Mouse (Mus musculus) heart, embryonic 16.5 days (tissue): ENCODE measurements around the gene Trmt1. TPM values are rescaled to one million over a fixed set of nuclear protein-coding genes. Genes with fewer than 3 reads are reported as not detected.

ENCODE experiments used
- ATAC-seq: fragments of 200-750 bp; cut with Nextera tagmentation; replicated peaks from 2 replicates; pipeline ENCODE4 v1.8.0; 2017; ENCODE audit warnings: moderate number of reproducible peaks; ENCODE audit not compliant: insufficient read depth, low FRiP score; ENCODE audit errors: extremely low read depth
- H3K27ac ChIP-seq: fragments of 300-500 bp; sonication (generic); 2 replicates; pipeline ENCODE4 v1.5.1; 2014; ENCODE audit warnings: mild to moderate bottlenecking, low read length, control low read depth, moderate library complexity
- H3K27me3 ChIP-seq: fragments of 300-500 bp; sonication (generic); 2 replicates; pipeline ENCODE4 v1.6.1; 2014; ENCODE audit warnings: low read length, mixed read lengths; ENCODE audit not compliant: control insufficient read depth, insufficient read depth
- H3K36me3 ChIP-seq: fragments of 300-500 bp; sonication (generic); 2 replicates; pipeline ENCODE4 v1.6.1; 2014; ENCODE audit not compliant: control insufficient read depth, insufficient read depth
- H3K4me1 ChIP-seq: fragments of 300-500 bp; sonication (generic); 2 replicates; pipeline ENCODE4 v1.6.1; 2014; ENCODE audit warnings: low read length, mixed read lengths; ENCODE audit not compliant: control insufficient read depth, insufficient read depth
- H3K4me2 ChIP-seq: fragments of 300-500 bp; sonication (generic); 2 replicates; pipeline ENCODE4 v1.6.1; 2014; ENCODE audit warnings: low read depth, mild to moderate bottlenecking, control low read depth, low read length
- H3K4me3 ChIP-seq: fragments of 300-500 bp; sonication (generic); 2 replicates; pipeline ENCODE4 v1.5.1; 2014; ENCODE audit warnings: mild to moderate bottlenecking, control low read depth, low read length
- H3K9ac ChIP-seq: fragments of 300-500 bp; sonication (generic); 2 replicates; pipeline ENCODE4 v1.6.1; 2014; ENCODE audit warnings: low read length, control low read depth
- H3K9me3 ChIP-seq: fragments of 300-500 bp; sonication (generic); replicated peaks from 2 replicates; pipeline ENCODE4 v1.6.1; 2016; ENCODE audit warnings: low read length; ENCODE audit not compliant: control insufficient read depth
- WGBS: fragments of 180-500 bp; shearing (Covaris S2); extraction: QIAGEN DNeasy Blood & Tissue Kit; methylation state at CpG from one replicate; pipeline ENCODE4 v1.1.7; 2014; 5-methylcytosine and 5-hydroxymethylcytosine counted together
- polyA plus RNA-seq: library from polyadenylated mRNA; unstranded; fragments of >200 nt; fragmentation: Nextera tagmentation; extraction: Ambion mirVana; gene quantifications from 2 replicates; pipeline ENCODE4 v1.2.1, GENCODE M21; 2015

Gene Trmt1
- 43.2 and 46.7 TPM in 2 replicates for polyA plus RNA-seq

DNA sequence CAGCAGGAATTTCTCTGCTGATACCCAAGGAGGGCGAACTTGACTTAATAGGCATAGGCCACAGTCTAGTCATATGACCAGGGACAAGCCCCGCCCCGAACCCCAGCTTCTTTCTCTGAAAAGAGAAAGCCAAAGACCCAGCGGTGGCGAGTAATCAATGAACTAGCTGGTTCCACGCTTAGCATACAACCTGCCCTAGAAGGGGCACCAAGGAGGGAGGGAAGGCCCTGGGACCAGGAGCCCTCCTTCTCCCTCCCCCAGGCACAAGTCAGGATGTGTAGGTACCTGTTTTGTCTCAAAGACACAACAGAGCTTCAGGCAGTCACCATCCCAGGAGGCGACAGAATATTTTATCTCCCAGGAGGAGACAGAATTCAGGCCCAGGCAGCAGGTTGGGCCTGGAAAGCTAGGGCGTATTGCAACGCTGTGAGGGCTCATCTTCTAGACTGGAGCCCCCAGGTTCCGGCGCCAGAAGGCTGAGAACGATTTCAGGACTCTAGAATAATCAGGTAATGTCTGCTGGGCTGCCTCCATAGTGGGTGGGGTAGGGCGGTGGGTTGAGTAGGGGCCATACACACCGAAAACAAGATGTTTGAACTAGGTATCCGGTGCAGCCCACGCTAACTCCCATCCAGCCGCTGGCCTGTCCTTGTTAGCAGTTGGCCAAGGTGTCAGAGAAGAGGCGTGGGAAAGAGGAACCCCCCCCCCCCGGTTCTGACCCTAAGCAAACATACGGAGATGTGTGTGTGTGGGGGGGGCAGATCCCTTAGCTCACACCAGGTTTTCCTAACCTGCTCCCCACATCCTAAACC is at the start of gene Trmt1:
Gene Trmt1, plus strand, starts transcription at position 117 of the 812 bp plus-strand sequence.
- WGBS, result 11% methylated on average over 20 of the region's 20 CpGs
- peak within 1 kb of the TSS; percentile 99 for H3K9ac ChIP-seq
- H3K27me3 ChIP-seq, result no peaks in the 10 kb centered on the region
- H3K27ac ChIP-seq, result peak within 1 kb of the TSS; percentile 89
- H3K4me3 ChIP-seq, result peak within 1 kb of the TSS; percentile 95
- no peaks in the 10 kb centered on the region for H3K9me3 ChIP-seq
- H3K4me1 ChIP-seq, result peaks cover 37% of the 10 kb centered on the region
- peak within 1 kb of the TSS; percentile 87 for H3K4me2 ChIP-seq
- H3K36me3 ChIP-seq, result no peaks in the 10 kb centered on the region
- ATAC-seq, result 0 out of 2 replicates have a peak, but pooled peaks have one; percentile 10

DNA sequence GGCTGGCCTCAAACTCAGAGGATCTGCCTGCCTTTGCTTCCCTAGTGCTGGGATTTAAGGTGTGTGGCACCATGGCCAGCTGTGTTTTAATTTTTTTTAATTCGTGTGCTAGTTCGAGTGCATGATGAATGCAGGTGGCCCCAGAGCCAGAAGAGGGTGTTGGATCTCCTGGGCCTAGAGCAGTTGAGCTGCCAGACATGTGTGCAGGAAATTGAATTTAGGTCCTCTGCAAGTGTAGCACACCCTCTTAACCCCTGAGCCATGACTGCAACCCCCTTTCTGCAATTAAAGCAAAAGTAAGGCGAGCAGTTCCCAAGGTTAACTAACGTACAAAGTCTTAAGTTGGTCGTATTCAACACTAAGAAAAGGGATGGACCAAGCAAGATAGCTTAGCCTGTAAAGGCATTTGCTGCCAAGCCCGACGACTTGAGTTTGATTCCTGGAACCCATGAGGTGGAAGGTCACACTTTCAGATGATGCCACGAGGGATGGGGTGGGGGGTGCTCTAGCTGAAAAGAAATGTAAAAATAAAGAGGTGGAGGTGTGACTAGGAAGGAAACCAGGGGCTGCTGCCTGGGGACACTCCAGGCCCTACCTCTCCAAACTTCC is 48.1 kb upstream of the Trmt1 start:
- ATAC-seq, result no peak
- H3K4me1 ChIP-seq, result peaks cover 22% of the 10 kb centered on the region
- H3K9me3 ChIP-seq, result no peaks in the 10 kb centered on the region
- H3K4me2 ChIP-seq, result peak overlapping the region; percentile 72
- no peak overlapping the region for H3K27ac ChIP-seq
- no peaks in the 10 kb centered on the region for H3K36me3 ChIP-seq
- WGBS, result 48% methylated on average over 8 of the region's 8 CpGs
- peak overlapping the region; percentile 68 for H3K9ac ChIP-seq
- no peaks in the 10 kb centered on the region for H3K27me3 ChIP-seq
- H3K4me3 ChIP-seq, result peak overlapping the region; percentile 67

DNA sequence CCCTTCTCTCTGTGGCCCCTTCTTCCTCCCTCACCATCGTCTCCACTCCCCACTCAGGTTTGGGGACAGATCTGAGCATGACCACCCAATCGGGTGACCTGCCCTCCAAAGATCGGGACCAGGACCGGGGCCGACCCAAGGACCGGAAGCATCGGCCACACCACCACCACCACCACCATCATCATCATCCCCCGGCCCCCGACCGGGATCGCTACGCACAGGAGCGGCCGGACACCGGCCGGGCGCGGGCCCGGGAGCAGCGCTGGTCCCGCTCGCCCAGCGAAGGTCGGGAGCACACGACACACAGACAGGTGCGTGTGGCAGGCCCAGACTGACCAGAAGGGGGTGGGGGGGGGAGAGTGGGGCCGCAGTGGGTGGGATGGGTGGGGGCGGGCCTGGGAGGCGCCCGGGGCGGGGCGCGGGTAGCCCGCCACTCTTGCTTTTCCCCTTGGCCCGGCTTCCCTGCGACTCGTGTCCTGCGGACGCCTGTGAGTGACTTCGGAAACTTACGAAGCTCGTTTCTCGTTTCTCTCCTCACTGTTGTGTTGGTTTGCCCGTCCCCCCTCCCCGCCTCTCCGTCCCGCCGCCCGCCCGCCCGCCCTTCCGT is 47.4 kb upstream of the Trmt1 start:
- H3K9ac ChIP-seq, result peak overlapping the region; percentile 68
- H3K36me3 ChIP-seq, result no peaks in the 10 kb centered on the region
- peak overlapping the region; percentile 67 for H3K4me3 ChIP-seq
- no peaks in the 10 kb centered on the region for H3K27me3 ChIP-seq
- WGBS, result under 1% methylated on average over 51 of the region's 52 CpGs
- ATAC-seq, result peak; percentile 25
- peaks cover 22% of the 10 kb centered on the region for H3K4me1 ChIP-seq
- H3K9me3 ChIP-seq, result no peaks in the 10 kb centered on the region
- H3K27ac ChIP-seq, result peak overlapping the region; percentile 87
- peak overlapping the region; percentile 72 for H3K4me2 ChIP-seq

DNA sequence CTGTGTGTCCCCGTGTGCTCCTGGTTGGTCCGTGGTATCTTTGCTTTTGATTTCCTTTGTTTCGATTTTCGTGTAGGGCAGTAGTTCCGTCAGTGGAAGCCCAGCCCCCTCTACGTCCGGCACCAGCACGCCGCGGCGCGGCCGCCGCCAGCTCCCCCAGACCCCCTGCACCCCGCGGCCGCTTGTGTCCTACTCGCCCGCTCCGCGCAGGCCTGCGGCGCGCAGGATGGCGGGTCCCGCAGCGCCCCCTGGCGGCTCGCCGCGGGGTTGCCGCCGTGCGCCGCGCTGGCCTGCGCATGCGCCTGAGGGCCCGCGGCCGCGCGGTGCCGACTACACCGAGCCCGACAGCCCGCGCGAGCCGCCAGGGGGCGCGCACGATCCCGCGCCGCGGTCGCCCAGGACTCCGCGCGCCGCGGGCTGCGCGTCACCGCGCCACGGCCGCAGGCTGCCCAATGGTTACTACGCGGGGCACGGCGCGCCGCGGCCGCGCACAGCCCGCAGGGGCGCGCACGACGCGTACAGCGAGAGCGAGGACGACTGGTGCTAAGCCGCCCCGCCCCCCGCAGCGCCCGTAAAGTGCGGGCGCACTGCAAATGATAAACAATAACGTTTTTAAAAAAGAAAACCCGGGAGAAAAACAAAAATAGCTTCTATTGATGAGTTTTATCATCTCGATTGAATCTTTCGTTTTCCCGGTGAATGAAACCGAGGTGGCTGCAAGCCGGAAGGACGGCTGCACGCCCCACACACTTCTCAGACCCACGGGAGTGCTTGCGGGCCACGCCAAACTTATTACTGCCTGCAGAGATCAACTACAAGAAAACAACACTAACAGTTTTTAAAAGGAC is 46.7 kb upstream of the Trmt1 start:
- WGBS, result under 1% methylated on average over 99 of the region's 106 CpGs
- ATAC-seq, result peak; percentile 95
- Histone ChIP-seq H3K36me3 (no peaks in the 10 kb centered on the region), H3K9me3 (no peaks in the 10 kb centered on the region), H3K4me2 (peak overlapping the region; percentile 72), H3K9ac (peak overlapping the region; percentile 77), H3K27ac (peak overlapping the region; percentile 87), H3K4me3 (peak overlapping the region; percentile 68), H3K27me3 (no peaks in the 10 kb centered on the region), H3K4me1 (peaks cover 22% of the 10 kb centered on the region)

DNA sequence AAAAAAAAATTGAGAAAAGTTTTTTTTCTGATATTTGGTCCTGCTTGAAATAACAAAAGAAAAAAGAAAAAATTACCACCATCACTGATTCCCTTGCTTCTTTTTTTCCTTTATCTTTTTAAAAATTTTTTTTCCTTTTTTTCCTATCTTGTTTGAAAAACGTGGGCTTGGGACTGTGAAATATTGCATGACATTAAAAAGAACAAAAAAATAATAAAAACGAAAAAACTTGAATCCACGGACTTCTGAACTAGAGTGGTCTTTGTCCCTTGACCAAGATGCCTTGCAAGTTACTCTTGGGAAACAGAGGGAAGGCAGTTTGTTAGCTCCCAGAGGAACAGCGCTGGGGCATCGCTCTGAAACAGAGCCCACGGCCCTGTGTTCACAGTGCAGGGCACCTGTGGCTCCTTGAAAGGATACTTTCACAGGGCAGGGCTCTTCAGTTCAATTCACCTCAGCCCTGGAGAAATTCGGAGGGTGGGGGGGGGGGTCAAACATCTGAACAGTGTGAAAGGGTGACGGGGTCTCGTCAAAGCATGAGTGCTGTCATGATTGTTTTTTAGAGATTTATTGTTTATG is 46.0 kb upstream of the Trmt1 start:
- WGBS, result 31% methylated on average over 9 of the region's 9 CpGs

DNA sequence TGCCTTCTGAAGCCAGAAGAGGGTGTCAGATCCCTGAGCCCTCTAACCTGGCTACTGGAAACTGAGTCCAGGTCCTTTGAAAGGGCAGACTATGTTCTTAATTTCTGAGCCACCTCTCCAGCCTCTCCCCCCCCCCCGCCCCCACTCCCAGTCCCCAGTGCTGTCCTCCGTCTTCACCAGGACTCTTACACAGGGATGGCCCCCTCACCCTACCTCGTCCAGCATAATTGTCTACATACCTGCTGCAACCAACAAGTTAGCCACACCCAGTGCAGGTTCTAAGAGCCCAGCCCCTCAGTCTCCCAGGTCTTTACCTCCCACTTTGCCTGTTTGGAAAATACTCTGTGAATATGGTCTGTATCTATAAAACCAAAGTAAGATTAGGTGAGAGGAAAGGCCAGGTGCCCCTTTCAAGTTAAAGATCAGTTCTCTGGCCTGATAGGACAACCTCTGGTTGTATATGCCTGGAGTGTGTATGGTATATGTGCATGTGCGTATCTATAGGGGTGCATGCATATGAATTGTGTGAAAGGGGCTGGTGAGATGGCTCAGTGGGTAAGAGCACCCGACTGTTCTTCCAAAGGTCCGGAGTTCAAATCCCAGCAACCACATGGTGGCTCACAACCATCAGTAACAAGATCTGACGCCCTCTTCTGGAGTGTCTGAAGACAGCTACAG is 45.4 kb upstream of the Trmt1 start:
- Histone ChIP-seq H3K9me3 (no peaks in the 10 kb centered on the region), H3K4me1 (peaks cover 10% of the 10 kb centered on the region; the same call in 1 of the 2 replicates), H3K27me3 (no peaks in the 10 kb centered on the region), H3K36me3 (no peaks in the 10 kb centered on the region), H3K4me3 (no peak overlapping the region), H3K9ac (no peak overlapping the region; the same call in 1 of the 2 replicates), H3K27ac (no peak overlapping the region), H3K4me2 (no peak overlapping the region)
- WGBS, result 74% methylated on average over 7 of the region's 7 CpGs
- ATAC-seq, result no peak

More for the DNA sequence above, 46.0 kb upstream of the Trmt1 start:
- Histone ChIP-seq H3K27me3 (no peaks in the 10 kb centered on the region), H3K4me3 (peak overlapping the region; percentile 68), H3K9me3 (no peaks in the 10 kb centered on the region), H3K9ac (peak overlapping the region; percentile 77), H3K4me1 (peaks cover 15% of the 10 kb centered on the region), H3K27ac (no peak overlapping the region; the same call in 1 of the 2 replicates), H3K36me3 (no peaks in the 10 kb centered on the region), H3K4me2 (peak overlapping the region; percentile 72)
- no peak for ATAC-seq

DNA sequence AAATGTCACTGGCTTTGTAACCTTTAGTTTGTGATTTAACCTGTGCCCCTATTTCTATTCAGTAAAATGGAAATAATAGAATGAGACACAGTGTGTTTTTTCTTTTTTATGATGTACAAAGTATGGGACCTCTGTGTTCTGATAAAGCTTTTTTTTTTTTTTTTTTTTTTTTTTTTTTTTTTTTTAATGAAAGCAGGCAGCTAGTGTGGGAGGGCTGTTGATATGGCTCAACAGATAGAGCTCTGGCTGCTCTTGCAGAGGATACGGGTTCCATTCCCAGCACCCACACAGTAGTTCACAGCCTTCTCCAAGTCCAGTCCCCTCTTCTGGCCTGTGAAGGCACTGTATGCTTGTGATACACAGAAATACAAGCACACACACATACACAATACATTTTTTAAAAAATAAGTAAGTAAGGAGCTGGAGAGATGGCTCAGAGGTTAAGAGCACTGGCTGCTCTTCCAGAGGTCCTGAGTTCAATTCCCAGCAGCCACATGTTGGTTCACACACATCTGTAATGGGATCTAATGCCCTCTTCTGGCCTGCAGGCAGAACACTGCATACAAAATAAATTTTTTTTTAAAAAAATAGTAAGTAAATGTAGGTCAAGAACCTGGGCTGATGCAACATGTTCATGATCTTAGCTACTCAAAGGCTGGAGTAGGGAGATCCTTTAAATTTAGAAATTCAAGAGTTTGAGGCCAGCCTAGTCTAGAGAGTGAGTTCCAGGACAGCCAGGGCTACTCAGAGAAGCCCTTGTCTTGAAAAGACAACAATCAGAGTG is 44.3 kb upstream of the Trmt1 start:
- Histone ChIP-seq H3K4me2 (no peak overlapping the region), H3K27ac (no peak overlapping the region), H3K36me3 (no peaks in the 10 kb centered on the region), H3K4me3 (no peak overlapping the region), H3K9me3 (no peaks in the 10 kb centered on the region), H3K27me3 (no peaks in the 10 kb centered on the region), H3K9ac (no peak overlapping the region), H3K4me1 (peaks cover 3% of the 10 kb centered on the region; the same call in 1 of the 2 replicates)
- 55% methylated on average over 1 of the region's 1 CpGs for WGBS
- no peak for ATAC-seq
